Mouse (Mus musculus): Measurements from ENCODE around the gene Rara.
A peak's percentile ranks its signal among the peaks of the same experiment; 100 is the strongest.
"Not testable (repeated sequence)": the region's sequence is repeated elsewhere in the genome, so short reads cannot be mapped to it uniquely, and the experiment has no call there.

The Rara gene

GRCm38 (mm10) chr11:98927438-98928076 is at the start of gene Rara:
Gene Rara, plus strand, starts transcription at chr11:98927818.
- peak; percentile 77 for DNase-seq (ENCODE audit: low read depth, low spot score)

- DNase-seq (ENCODE audit: low read depth, low spot score) = no peak
Measured at GRCm38 (mm10) chr11:98887703-98888102, 39.9 kb upstream of the Rara start.

- no peak for DNase-seq (ENCODE audit: low read depth, low spot score)
Measured at GRCm38 (mm10) chr11:98889077-98889476, 38.5 kb upstream of the Rara start.

GRCm38 (mm10) chr11:98889977-98890376 is 37.6 kb upstream of the Rara start:
- DNase-seq (ENCODE audit: low read depth, low spot score) = no peak

GRCm38 (mm10) chr11:98892426-98892825 is 35.2 kb upstream of the Rara start:
- no peak for DNase-seq (ENCODE audit: low read depth, low spot score)

- no peak for DNase-seq (ENCODE audit: low read depth, low spot score)
Measured at GRCm38 (mm10) chr11:98900529-98901125, 27.0 kb upstream of the Rara start.

GRCm38 (mm10) chr11:98902621-98903245 is 24.9 kb upstream of the Rara start:
- no peak for DNase-seq (ENCODE audit: low read depth, low spot score)

GRCm38 (mm10) chr11:98904577-98904976 is 23.0 kb upstream of the Rara start:
- no peak for DNase-seq (ENCODE audit: low read depth, low spot score)

- no peak for DNase-seq (ENCODE audit: low read depth, low spot score)
Measured at GRCm38 (mm10) chr11:98905033-98905432, 22.6 kb upstream of the Rara start.

- no peak for DNase-seq (ENCODE audit: low read depth, low spot score)
Measured at GRCm38 (mm10) chr11:98905583-98905982, 22.0 kb upstream of the Rara start.

- no peak for DNase-seq (ENCODE audit: low read depth, low spot score)
Measured at GRCm38 (mm10) chr11:98907063-98907436, 20.6 kb upstream of the Rara start.

- peak; percentile 93 for DNase-seq (ENCODE audit: low read depth, low spot score)
Measured at GRCm38 (mm10) chr11:98907437-98908173, 20.0 kb upstream of the Rara start, which contains the start of gene Cdc6. Gene Cdc6, plus strand, starts transcription at chr11:98907801.

GRCm38 (mm10) chr11:98909654-98910053 is 18.0 kb upstream of the Rara start:
- DNase-seq (ENCODE audit: low read depth, low spot score) = peak; percentile 60

GRCm38 (mm10) chr11:98910415-98910814 is 17.2 kb upstream of the Rara start:
- no peak for DNase-seq (ENCODE audit: low read depth, low spot score)

- no peak for DNase-seq (ENCODE audit: low read depth, low spot score)
Measured at GRCm38 (mm10) chr11:98911498-98911897, 16.1 kb upstream of the Rara start.

GRCm38 (mm10) chr11:98914196-98914595 is 13.4 kb upstream of the Rara start:
- no peak for DNase-seq (ENCODE audit: low read depth, low spot score)

- DNase-seq (ENCODE audit: low read depth, low spot score) = not testable (repeated sequence)
Measured at GRCm38 (mm10) chr11:98916376-98916775, 11.2 kb upstream of the Rara start.

GRCm38 (mm10) chr11:98917428-98918005 is 10.1 kb upstream of the Rara start:
- no peak for DNase-seq (ENCODE audit: low read depth, low spot score)

- DNase-seq (ENCODE audit: low read depth, low spot score) = no peak
Measured at GRCm38 (mm10) chr11:98918231-98918630, 9.4 kb upstream of the Rara start.

- DNase-seq (ENCODE audit: low read depth, low spot score) = no peak
Measured at GRCm38 (mm10) chr11:98919009-98919408, 8.6 kb upstream of the Rara start.

- not testable (repeated sequence) for DNase-seq (ENCODE audit: low read depth, low spot score)
Measured at GRCm38 (mm10) chr11:98921813-98922212, 5.8 kb upstream of the Rara start.

- DNase-seq (ENCODE audit: low read depth, low spot score) = not testable (repeated sequence)
Measured at GRCm38 (mm10) chr11:98922307-98922706, 5.3 kb upstream of the Rara start.

Measured in telencephalon, adult 2 months (tissue).